Mouse (Mus musculus): Measurements from ENCODE around the gene Ccdc124. TPM values are rescaled to one million over a fixed set of nuclear protein-coding genes. Genes with fewer than 3 reads are reported as not detected.
"Not testable (repeated sequence)": the region's sequence is repeated elsewhere in the genome, so short reads cannot be mapped to it uniquely, and the experiment has no call there.

Ccdc124 gene
- polyA plus RNA-seq, 1 experiment: not detected

DNA sequence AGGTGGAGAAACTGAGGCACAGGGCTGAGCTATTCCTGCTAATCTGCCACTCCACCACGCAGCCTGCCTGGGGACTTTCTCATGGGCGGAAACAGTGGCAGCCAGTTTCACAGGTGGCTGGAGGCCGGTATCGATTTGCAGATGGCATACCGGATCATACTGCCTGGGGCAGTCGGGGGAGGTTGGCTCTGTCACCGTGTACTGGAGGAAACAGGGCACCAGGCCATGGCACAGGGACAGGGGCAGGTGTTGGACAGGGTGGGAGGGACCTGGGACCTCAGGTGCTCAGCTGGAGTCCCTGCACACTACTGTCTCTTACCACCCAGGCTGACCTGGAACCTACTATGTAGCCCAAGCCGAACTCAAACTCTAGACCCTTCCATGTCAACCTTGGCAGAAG is 47.9 kb downstream of the Ccdc124 start:
- H3K4me1 ChIP-seq (ENCODE audit: control insufficient read depth, insufficient read depth, low read length): no peaks in the 10 kb centered on the region
- TF ChIP-seq CTCF (IDR thresholded peaks at IDR 0.05; ENCODE audit: insufficient read depth, low read depth, low read length) (no peak), POLR2A (IDR thresholded peaks at IDR 0.05; ENCODE audit: insufficient read depth, low read depth, low read length) (no peak)
- H3K27ac ChIP-seq (ENCODE audit: insufficient read depth, low read depth, low read length): no peak overlapping the region
- H3K4me3 ChIP-seq (ENCODE audit: insufficient read depth, low read depth, low read length): no peak overlapping the region
- WGBS: 87% methylated on average over 8 of the region's 8 CpGs

DNA sequence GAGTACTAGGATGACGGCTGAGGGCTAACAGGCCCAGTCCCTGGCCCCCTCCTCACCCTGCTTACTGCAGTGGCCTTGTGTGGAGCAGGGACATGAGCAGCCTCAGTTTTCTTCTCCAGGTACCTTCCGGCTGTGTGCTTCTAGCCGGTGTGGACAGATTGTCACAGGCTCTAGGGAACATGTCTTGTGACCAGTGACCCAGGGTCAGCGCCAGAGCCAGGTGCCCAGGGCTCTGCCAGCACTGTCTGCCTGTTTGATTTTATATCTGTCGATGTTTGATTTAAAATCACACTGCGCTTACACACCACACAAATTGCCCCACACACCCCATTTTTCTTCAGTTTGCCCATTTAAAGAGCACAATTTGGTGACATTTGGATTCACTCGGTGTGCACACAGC is 49.9 kb downstream of the Ccdc124 start:
- WGBS: 91% methylated on average over 7 of the region's 7 CpGs
- H3K4me3 ChIP-seq (ENCODE audit: insufficient read depth, low read depth, low read length): no peak overlapping the region
- no peak for TF ChIP-seq POLR2A (IDR thresholded peaks at IDR 0.05; ENCODE audit: insufficient read depth, low read depth, low read length)
- no peak for TF ChIP-seq CTCF (IDR thresholded peaks at IDR 0.05; ENCODE audit: insufficient read depth, low read depth, low read length)
- no peak overlapping the region for H3K27ac ChIP-seq (ENCODE audit: insufficient read depth, low read depth, low read length)
- H3K4me1 ChIP-seq (ENCODE audit: control insufficient read depth, insufficient read depth, low read length): peaks cover 3% of the 10 kb centered on the region; the same call in 1 of the 2 replicates

DNA sequence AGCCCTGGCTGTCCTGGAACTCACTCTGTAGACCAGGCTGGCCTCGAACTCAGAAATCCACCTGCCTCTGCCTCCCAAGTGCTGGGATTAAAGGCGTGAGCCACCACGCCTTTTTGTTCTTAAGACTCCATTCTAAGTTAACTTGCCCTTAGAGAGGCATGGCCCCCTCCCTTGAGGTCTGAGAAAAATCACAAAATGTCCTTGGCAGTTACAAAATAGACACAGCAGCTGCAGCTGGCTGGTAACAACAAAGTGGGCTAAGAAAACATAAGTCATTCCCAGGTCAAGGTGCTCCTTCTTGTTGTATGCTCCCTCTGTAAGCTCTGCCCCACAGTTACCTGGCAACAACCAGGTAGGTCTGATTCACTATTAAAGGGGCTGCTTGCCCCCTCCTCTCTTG is 51.1 kb downstream of the Ccdc124 start:
- 88% methylated on average over 3 of the region's 3 CpGs for WGBS
- not testable (repeated sequence) for H3K27ac ChIP-seq (ENCODE audit: insufficient read depth, low read depth, low read length); H3K4me3 ChIP-seq (ENCODE audit: insufficient read depth, low read depth, low read length); H3K4me1 ChIP-seq (ENCODE audit: control insufficient read depth, insufficient read depth, low read length)

DNA sequence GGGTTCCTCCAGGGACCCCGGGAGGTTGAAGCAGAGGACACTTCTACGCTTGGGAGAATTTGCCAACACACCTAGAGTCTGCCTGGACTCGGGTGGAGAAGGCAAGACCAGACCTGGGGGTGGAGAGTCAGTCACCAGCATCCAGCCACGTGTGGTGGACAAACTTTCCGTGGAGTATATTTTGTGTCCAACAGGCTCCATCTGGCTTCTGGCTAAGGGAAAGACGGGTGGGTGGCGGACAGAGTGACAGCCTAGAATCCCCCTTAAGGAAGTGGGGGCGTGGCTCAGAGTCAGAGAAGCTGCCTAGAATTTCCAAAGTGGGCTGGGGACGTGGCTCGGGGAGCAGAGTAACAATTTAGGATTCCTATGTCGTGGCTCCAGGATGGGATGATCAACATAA is 51.7 kb downstream of the Ccdc124 start:
- Histone ChIP-seq H3K4me3 (ENCODE audit: insufficient read depth, low read depth, low read length) (no peak overlapping the region), H3K27ac (ENCODE audit: insufficient read depth, low read depth, low read length) (no peak overlapping the region), H3K4me1 (ENCODE audit: control insufficient read depth, insufficient read depth, low read length) (peaks cover 6% of the 10 kb centered on the region; the same call in 1 of the 2 replicates)
- WGBS: 36% methylated on average over 11 of the region's 11 CpGs
- TF ChIP-seq CTCF (IDR thresholded peaks at IDR 0.05; ENCODE audit: insufficient read depth, low read depth, low read length) (no peak), POLR2A (IDR thresholded peaks at IDR 0.05; ENCODE audit: insufficient read depth, low read depth, low read length) (no peak)

DNA sequence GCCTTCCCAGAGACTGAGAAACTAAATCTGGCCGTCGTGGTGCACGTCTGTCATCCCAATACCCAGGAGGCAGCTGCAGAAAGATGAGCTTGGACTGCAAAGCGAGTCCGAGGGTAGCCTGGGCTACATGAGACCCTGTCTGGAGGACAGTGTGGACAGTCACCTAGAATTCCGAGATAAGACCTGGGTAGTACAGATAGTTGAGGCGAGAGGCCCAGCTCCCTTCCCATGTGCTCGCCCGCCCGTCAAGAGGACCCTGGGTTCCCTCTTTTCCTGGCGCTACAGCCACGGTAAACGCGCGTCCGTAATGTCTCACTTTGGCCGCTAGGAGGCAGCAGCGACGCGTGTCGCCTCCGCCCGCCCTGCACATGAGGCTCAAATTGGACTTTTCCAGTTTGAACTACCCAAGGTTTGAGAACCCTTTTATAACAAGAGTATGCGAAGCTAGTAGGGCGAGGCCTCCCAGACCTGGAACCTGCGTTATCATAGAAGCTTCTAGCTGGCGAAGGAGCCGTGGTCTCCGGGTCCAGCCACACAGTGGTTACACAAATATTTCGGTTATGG is 52.3 kb downstream of the Ccdc124 start:
- TF ChIP-seq POLR2A (IDR thresholded peaks at IDR 0.05; ENCODE audit: insufficient read depth, low read depth, low read length): no peak
- peak; percentile 92 for TF ChIP-seq CTCF (IDR thresholded peaks at IDR 0.05; ENCODE audit: insufficient read depth, low read depth, low read length)
- Histone ChIP-seq H3K4me3 (ENCODE audit: insufficient read depth, low read depth, low read length) (no peak overlapping the region), H3K27ac (ENCODE audit: insufficient read depth, low read depth, low read length) (no peak overlapping the region), H3K4me1 (ENCODE audit: control insufficient read depth, insufficient read depth, low read length) (peaks cover 11% of the 10 kb centered on the region)
- WGBS: 18% methylated on average over 30 of the region's 30 CpGs

DNA sequence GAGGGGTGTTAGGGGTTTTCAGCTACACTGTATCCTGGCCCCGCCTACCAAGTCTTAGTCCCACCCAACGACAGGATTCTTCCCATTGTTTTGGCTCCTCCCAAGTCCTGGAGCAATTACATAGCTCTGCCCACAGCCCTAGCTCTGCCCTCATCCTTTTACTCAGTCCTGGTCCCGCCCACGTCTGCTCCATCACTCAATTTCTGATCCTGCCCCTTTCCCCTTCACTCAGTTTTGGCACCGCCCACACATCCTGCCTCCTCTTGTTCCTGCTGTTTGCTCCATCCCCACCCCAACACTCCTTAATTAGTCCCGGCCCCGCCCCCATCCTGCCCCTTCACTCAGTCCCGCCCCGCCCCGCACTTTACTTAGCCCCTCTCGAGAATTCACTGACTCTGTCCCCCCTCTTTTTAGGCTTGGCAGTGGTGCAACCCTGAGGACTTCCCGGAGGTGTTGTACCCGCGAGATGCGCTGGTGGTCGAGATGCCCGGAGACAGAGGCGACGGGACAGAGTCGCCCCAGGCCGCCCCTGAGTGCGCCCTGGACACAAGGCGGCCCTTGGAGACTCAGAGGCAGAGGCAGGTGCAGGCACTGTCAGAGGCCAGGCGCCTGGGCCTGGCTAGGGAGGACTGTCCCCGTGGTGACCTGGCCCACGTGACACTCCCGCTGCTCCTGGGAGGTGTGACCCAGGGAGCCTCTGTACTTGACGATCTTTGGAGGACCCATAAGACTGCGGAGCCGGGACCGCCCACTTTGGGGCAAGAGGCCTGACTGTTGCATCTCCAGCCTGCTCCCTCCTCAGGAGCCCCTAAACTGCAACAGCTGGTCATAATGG is 53.4 kb downstream of the Ccdc124 start:
- H3K4me1 ChIP-seq (ENCODE audit: control insufficient read depth, insufficient read depth, low read length): peaks cover 11% of the 10 kb centered on the region
- TF ChIP-seq CTCF (IDR thresholded peaks at IDR 0.05; ENCODE audit: insufficient read depth, low read depth, low read length) (no peak), POLR2A (IDR thresholded peaks at IDR 0.05; ENCODE audit: insufficient read depth, low read depth, low read length) (no peak)
- WGBS: 7% methylated on average over 31 of the region's 31 CpGs

More for the DNA sequence above, 53.4 kb downstream of the Ccdc124 start:
- Histone ChIP-seq H3K27ac (ENCODE audit: insufficient read depth, low read depth, low read length) (no peak overlapping the region), H3K4me3 (ENCODE audit: insufficient read depth, low read depth, low read length) (no peak overlapping the region)

Other genes starting within 250 kb of the Ccdc124 start
- gene Gdf15, start 241.5 kb downstream of the Ccdc124 start, polyA plus RNA-seq (2012; ENCODE audit: insufficient read depth, insufficient read length, low replicate concordance, missing spikeins): not detected in 2 replicates
- gene Pgpep1, start 213.5 kb downstream of the Ccdc124 start, polyA plus RNA-seq (2012; ENCODE audit: insufficient read depth, insufficient read length, low replicate concordance, missing spikeins): not detected in 2 replicates
- not detected in 2 replicates for gene Lsm4, start 200.7 kb downstream of the Ccdc124 start, polyA plus RNA-seq (2012; ENCODE audit: insufficient read depth, insufficient read length, low replicate concordance, missing spikeins)
- not detected in 2 replicates for gene Jund, start 175.0 kb downstream of the Ccdc124 start, polyA plus RNA-seq (2012; ENCODE audit: insufficient read depth, insufficient read length, low replicate concordance, missing spikeins)
- not detected in 2 replicates for gene Iqcn, start 170.5 kb downstream of the Ccdc124 start, polyA plus RNA-seq (2012; ENCODE audit: insufficient read depth, insufficient read length, low replicate concordance, missing spikeins)
- gene Gm3336, start 155.4 kb downstream of the Ccdc124 start, polyA plus RNA-seq (2012; ENCODE audit: insufficient read depth, insufficient read length, low replicate concordance, missing spikeins): not detected in 2 replicates
- not detected in 2 replicates for gene Pde4c, start 150.2 kb downstream of the Ccdc124 start, polyA plus RNA-seq (2012; ENCODE audit: insufficient read depth, insufficient read length, low replicate concordance, missing spikeins)
- 431 and 581 TPM in 2 replicates for gene Rab3a, start 119.3 kb downstream of the Ccdc124 start, polyA plus RNA-seq (2012; ENCODE audit: insufficient read depth, insufficient read length, low replicate concordance, missing spikeins)
- gene Mpv17l2, start 113.0 kb downstream of the Ccdc124 start, polyA plus RNA-seq (2012; ENCODE audit: insufficient read depth, insufficient read length, low replicate concordance, missing spikeins): not detected in 2 replicates
- not detected in 2 replicates for gene Pik3r2, start 97.2 kb downstream of the Ccdc124 start, polyA plus RNA-seq (2012; ENCODE audit: insufficient read depth, insufficient read length, low replicate concordance, missing spikeins)
- gene Mast3, start 68.9 kb downstream of the Ccdc124 start, polyA plus RNA-seq (2012; ENCODE audit: insufficient read depth, insufficient read length, low replicate concordance, missing spikeins): 57.2 TPM in 1 of 2 replicates, not detected in the other
- gene Il12rb1, start 65.5 kb downstream of the Ccdc124 start, polyA plus RNA-seq (2012; ENCODE audit: insufficient read depth, insufficient read length, low replicate concordance, missing spikeins): not detected in 2 replicates
- not detected in 2 replicates for gene Arrdc2, start 34.2 kb downstream of the Ccdc124 start, polyA plus RNA-seq (2012; ENCODE audit: insufficient read depth, insufficient read length, low replicate concordance, missing spikeins)
- gene Kcnn1, start 10.7 kb downstream of the Ccdc124 start, polyA plus RNA-seq (2012; ENCODE audit: insufficient read depth, insufficient read length, low replicate concordance, missing spikeins): not detected in 2 replicates
- gene Slc5a5, start 18.8 kb upstream of the Ccdc124 start, polyA plus RNA-seq (2012; ENCODE audit: insufficient read depth, insufficient read length, low replicate concordance, missing spikeins): not detected in 2 replicates
- 776 and 1,161 TPM in 2 replicates for gene Rpl18a, start 23.5 kb upstream of the Ccdc124 start, polyA plus RNA-seq (2012; ENCODE audit: insufficient read depth, insufficient read length, low replicate concordance, missing spikeins)
- gene Map1s, start 32.0 kb upstream of the Ccdc124 start, polyA plus RNA-seq (2012; ENCODE audit: insufficient read depth, insufficient read length, low replicate concordance, missing spikeins): not detected in 2 replicates